Mouse (Mus musculus) hindbrain, embryonic 13.5 days (tissue): ENCODE results near the gene Sdhb. TPM values are rescaled to one million over a fixed set of nuclear protein-coding genes. Genes with fewer than 3 reads are reported as not detected.
A peak's percentile ranks its signal among the peaks of the same experiment; 100 is the strongest.

Source experiments
- ATAC-seq: fragments of 200-750 bp; cut with Nextera tagmentation; 2 replicates; pipeline ENCODE4 v1.8.0; 2017; ENCODE audit warnings: moderate TSS enrichment; ENCODE audit not compliant: low FRiP score
- H3K27ac ChIP-seq: fragments of 300-500 bp; sonication (generic); 2 replicates; pipeline ENCODE4 v1.5.1; 2015; ENCODE audit warnings: inconsistent platforms, mild to moderate bottlenecking, moderate library complexity
- H3K27me3 ChIP-seq: fragments of 300-500 bp; sonication (generic); 2 replicates; pipeline ENCODE4 v1.6.1; 2015; ENCODE audit warnings: mild to moderate bottlenecking, inconsistent platforms
- H3K36me3 ChIP-seq: fragments of 300-500 bp; sonication (generic); 2 replicates; pipeline ENCODE4 v1.6.1; 2015; ENCODE audit warnings: mild to moderate bottlenecking, inconsistent platforms
- H3K4me1 ChIP-seq: fragments of 300-500 bp; sonication (generic); replicated peaks from 2 replicates; pipeline ENCODE4 v1.6.1; 2015; ENCODE audit warnings: inconsistent platforms
- H3K4me2 ChIP-seq: fragments of 300-500 bp; sonication (generic); 2 replicates; pipeline ENCODE4 v1.6.1; 2015; ENCODE audit warnings: inconsistent platforms, mild to moderate bottlenecking, moderate library complexity
- H3K4me3 ChIP-seq: fragments of 300-500 bp; sonication (generic); 2 replicates; pipeline ENCODE4 v1.5.1; 2015; ENCODE audit warnings: mild to moderate bottlenecking, inconsistent platforms
- H3K9ac ChIP-seq: fragments of 300-500 bp; sonication (generic); 2 replicates; pipeline ENCODE4 v1.6.1; 2015; ENCODE audit warnings: mild to moderate bottlenecking, inconsistent platforms
- H3K9me3 ChIP-seq: fragments of 300-500 bp; sonication (generic); 2 replicates; pipeline ENCODE4 v1.6.1; 2016; ENCODE audit warnings: inconsistent platforms
- WGBS: fragments of 180-500 bp; shearing (Covaris S2); methylation state at CpG from one replicate; pipeline ENCODE4 v1.1.7; 2015; 5-methylcytosine and 5-hydroxymethylcytosine counted together
- polyA plus RNA-seq: library from polyadenylated mRNA; unstranded; fragments of >200 nt; fragmentation: Nextera tagmentation; extraction: Ambion mirVana; gene quantifications from 2 replicates; pipeline ENCODE4 v1.2.1, GENCODE M21; 2015

The Sdhb gene
- polyA plus RNA-seq, 1 experiment from 2014 or later, result 442 TPM

DNA sequence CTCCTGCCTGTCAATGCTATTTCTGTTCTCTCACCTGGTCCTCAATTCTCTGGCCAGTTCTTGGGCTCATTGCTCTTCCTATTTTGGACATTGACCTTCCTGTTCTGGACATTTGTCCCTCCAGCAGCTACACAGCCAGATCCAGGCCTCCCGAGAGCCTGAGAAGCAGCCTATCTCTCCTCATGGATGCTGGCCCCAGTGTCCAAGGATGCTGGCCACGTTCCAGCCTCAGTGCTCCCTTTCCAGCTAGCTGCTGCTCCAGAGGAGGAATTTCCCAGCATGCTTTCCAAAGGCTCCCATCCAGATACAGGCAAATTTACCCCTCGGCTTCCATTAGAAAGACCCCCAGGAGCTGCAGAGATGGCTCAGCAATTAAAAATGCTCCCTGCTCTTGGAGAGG, 10.4 kb upstream of the Sdhb start:
- H3K27ac ChIP-seq, result no peak overlapping the region
- H3K4me1 ChIP-seq, result no peaks in the 10 kb centered on the region
- H3K9me3 ChIP-seq, result no peaks in the 10 kb centered on the region
- H3K4me2 ChIP-seq, result no peak overlapping the region
- WGBS, result 67% methylated on average over 3 of the region's 3 CpGs
- ATAC-seq, result no peak
- no peak overlapping the region for H3K9ac ChIP-seq
- H3K4me3 ChIP-seq, result no peak overlapping the region
- H3K27me3 ChIP-seq, result 0 out of 2 replicates have a peak, but pooled peaks cover 8% of the 10 kb centered on the region
- H3K36me3 ChIP-seq, result no peaks in the 10 kb centered on the region

DNA sequence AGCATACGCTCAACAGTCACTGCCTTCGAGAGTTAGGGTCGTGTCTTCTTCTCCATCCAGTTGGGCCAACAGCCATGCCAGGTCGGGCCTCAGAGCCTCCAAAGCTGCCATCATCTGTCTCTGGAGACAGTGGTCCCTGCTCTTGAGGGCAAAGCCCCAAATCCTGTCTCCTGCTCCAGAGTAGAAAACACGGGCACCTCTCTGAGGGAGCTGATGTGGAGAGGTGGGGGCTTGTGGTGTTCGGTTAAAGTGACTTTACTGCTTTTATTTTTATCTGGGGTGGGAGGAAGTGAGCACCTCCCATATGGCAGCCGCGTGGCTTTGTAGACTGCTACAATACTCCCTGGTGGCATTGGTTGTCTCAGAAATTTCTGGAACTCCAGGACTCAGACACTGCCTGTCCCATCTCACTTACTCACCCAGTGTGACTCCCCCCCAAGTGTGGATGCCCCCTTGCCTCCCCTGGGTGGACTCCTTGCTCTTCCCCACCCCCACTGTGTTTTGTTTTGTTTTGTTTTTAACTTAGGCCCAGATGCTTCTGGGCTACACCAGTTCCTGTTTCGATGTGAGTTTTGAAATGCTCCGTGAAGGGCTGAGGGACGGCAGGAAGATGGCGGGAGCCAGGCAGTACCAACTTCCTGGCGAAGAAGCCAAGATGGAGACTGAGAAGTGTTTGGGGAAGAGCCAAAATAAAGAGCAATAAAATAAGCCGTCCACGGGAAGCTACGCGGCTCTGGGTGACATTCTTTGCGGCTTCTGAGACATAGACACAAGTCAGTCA, 9.0 kb upstream of the Sdhb start:
- Histone ChIP-seq H3K9ac (no peak overlapping the region), H3K36me3 (no peaks in the 10 kb centered on the region), H3K9me3 (no peaks in the 10 kb centered on the region), H3K27ac (no peak overlapping the region), H3K4me2 (no peak overlapping the region), H3K4me1 (peaks cover 5% of the 10 kb centered on the region), H3K27me3 (peaks cover 7% of the 10 kb centered on the region; the same call in 1 of the 2 replicates), H3K4me3 (no peak overlapping the region)
- WGBS, result 87% methylated on average over 18 of the region's 18 CpGs
- no peak for ATAC-seq

DNA sequence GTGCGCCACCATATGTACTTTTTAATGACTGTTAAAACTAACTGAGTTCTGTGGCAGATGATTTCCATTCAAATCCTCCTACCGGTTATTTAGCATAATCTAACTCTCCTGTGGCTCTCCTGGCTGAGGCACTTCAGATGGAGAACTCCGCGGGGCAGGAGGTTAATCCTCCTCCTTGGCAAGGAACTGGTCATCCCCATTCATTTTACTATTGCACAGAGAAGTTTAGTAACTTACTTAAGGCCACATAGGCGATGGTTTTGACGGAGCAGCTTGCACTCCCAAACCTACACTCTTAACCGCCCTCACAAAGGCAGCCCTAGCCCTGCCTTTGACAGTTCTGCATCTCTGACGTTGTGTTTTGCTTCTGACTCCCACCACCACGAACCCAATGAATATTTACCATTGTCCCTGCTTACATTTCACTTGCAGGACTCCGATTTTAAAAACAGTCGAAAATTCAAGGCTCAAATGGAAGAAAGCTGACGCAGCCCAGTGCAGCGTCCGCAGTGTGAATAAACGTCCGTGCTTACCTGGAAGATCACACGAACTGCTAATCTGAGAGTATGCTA, 3.8 kb upstream of the Sdhb start:
- H3K9ac ChIP-seq, result peak overlapping the region; percentile 71
- peaks cover 25% of the 10 kb centered on the region for H3K4me1 ChIP-seq
- no peaks in the 10 kb centered on the region for H3K9me3 ChIP-seq
- no peak for ATAC-seq
- peak overlapping the region; percentile 42 for H3K4me3 ChIP-seq
- peak overlapping the region; percentile 63 for H3K27ac ChIP-seq
- H3K36me3 ChIP-seq, result no peaks in the 10 kb centered on the region
- peak overlapping the region; percentile 70 for H3K4me2 ChIP-seq
- peaks cover 7% of the 10 kb centered on the region; the same call in 1 of the 2 replicates for H3K27me3 ChIP-seq
- 6% methylated on average over 17 of the region's 17 CpGs for WGBS

DNA sequence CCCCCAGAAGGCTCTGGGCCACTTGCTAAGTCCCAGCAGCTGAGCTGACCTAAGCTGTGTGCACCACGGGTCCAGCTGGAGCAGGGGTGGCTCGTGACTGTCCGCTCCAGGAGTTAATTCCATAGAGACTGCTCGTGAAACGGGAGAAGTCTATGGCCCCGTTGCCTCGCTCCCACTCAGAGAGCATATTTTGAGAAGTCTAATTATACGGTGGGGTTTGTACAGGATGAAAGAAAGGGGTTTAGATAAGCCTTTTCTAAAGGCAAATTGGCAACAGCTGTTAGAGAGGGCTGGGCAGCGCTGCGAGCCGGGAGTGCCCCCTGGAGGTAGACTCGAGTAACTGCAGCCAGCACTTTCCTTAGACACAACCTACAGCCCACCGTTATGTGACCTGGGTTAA, 3.3 kb upstream of the Sdhb start:
- WGBS, result 2% methylated on average over 13 of the region's 13 CpGs
- Histone ChIP-seq H3K27ac (peak overlapping the region; percentile 63), H3K4me2 (peak overlapping the region; percentile 70), H3K9ac (peak overlapping the region; percentile 71), H3K36me3 (no peaks in the 10 kb centered on the region), H3K27me3 (peaks cover 7% of the 10 kb centered on the region; the same call in 1 of the 2 replicates), H3K9me3 (no peaks in the 10 kb centered on the region), H3K4me1 (peaks cover 30% of the 10 kb centered on the region), H3K4me3 (peak overlapping the region; percentile 42)
- ATAC-seq, result peak; percentile 34; the same call in 1 of the 2 replicates

DNA sequence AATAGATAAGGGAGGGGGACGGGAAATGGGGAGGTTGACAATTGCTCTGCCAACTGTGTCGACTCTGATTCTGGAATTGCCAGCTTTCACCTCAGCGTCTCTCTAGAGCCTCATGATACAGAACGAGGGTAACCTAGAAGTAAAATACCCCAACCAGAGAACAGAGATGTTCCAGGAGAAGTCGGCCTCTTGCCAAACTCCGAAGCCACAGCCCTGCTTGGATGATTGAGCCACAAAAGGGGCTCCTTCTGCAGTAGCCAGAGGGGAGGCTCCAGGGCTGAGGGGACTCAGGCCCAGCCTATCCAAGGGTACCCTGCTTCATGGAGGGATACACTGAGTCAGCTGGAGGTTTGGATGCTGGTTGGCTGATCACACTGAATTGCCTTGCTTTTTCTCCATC, 2.7 kb upstream of the Sdhb start:
- Histone ChIP-seq H3K4me2 (no peak overlapping the region), H3K36me3 (no peaks in the 10 kb centered on the region), H3K4me1 (peaks cover 36% of the 10 kb centered on the region), H3K9ac (no peak overlapping the region), H3K9me3 (no peaks in the 10 kb centered on the region), H3K4me3 (no peak overlapping the region), H3K27ac (no peak overlapping the region), H3K27me3 (peaks cover 7% of the 10 kb centered on the region; the same call in 1 of the 2 replicates)
- no peak for ATAC-seq
- 58% methylated on average over 6 of the region's 6 CpGs for WGBS

- Histone ChIP-seq H3K27ac (no peak overlapping the region), H3K4me1 (peaks cover 42% of the 10 kb centered on the region), H3K4me2 (no peak overlapping the region), H3K36me3 (no peaks in the 10 kb centered on the region), H3K27me3 (peaks cover 7% of the 10 kb centered on the region; the same call in 1 of the 2 replicates), H3K9ac (no peak overlapping the region), H3K4me3 (no peak overlapping the region), H3K9me3 (no peaks in the 10 kb centered on the region)
- ATAC-seq, result no peak
- WGBS, result 90% methylated on average over 7 of the region's 7 CpGs
Measured at GRCm38 (mm10) chr4:140959128-140959679, 1.8 kb upstream of the Sdhb start.

GRCm38 (mm10) chr4:140959715-140960479, 1.1 kb upstream of the Sdhb start:
- WGBS, result 80% methylated on average over 10 of the region's 10 CpGs
- Histone ChIP-seq H3K36me3 (no peaks in the 10 kb centered on the region), H3K4me1 (peaks cover 49% of the 10 kb centered on the region), H3K9me3 (no peaks in the 10 kb centered on the region), H3K27ac (no peak overlapping the region), H3K27me3 (peaks cover 7% of the 10 kb centered on the region; the same call in 1 of the 2 replicates), H3K9ac (0 out of 2 replicates have a peak overlapping the region, but pooled peaks have one; percentile 58), H3K4me2 (peak overlapping the region; percentile 97; the same call in 1 of the 2 replicates), H3K4me3 (no peak overlapping the region)
- ATAC-seq, result no peak

DNA sequence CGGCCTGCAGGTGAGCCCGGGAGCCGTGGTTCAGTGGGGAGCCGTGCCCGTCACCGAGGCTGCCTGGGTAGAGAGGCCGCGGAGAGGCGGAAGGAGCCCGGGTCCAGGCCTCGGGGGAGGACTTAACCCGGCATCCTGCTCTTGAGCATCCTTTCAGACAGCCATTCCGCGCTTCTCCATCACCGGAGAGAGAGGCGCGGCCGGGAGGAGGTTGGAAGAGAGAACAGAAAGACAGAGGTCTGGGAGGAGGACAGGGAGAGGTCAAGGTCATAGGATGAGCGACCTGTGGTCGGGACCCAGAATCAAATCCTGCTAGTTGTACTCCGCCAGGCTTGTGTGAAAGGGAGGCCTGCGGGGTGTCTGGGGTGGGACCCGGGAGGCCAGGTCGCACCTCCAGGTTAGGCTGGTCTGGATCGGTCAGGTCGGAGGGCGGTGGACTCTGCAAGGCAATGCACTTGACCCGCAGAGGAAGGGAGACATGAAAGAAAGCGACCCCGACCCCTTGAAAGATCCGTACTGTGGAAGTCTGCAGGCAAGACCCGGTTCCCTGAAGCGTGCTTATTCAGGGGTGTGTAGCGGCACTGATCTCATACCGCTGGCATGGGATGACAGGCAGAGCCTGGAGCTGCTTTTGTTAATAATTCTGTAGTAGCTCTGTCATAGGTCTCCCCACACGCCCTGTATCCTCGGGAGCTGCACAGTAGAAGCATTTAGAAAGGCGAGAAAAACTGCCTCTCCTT, 634 bp downstream of the Sdhb start:
- peaks cover 9% of the 10 kb centered on the region for H3K36me3 ChIP-seq
- H3K27me3 ChIP-seq, result no peaks in the 10 kb centered on the region; the same call in 1 of the 2 replicates
- peak overlapping the region; percentile 94 for H3K27ac ChIP-seq
- H3K4me1 ChIP-seq, result peaks cover 50% of the 10 kb centered on the region
- peak overlapping the region; percentile 89 for H3K4me3 ChIP-seq
- H3K9me3 ChIP-seq, result no peaks in the 10 kb centered on the region
- WGBS, result 2% methylated on average over 38 of the region's 38 CpGs
- peak overlapping the region; percentile 97 for H3K9ac ChIP-seq
- peak; percentile 19 for ATAC-seq
- peak overlapping the region; percentile 97 for H3K4me2 ChIP-seq

GRCm38 (mm10) chr4:140962207-140962909, 1.4 kb downstream of the Sdhb start:
- Histone ChIP-seq H3K9me3 (no peaks in the 10 kb centered on the region), H3K36me3 (peaks cover 16% of the 10 kb centered on the region), H3K9ac (peak overlapping the region; percentile 97), H3K27ac (0 out of 2 replicates have a peak overlapping the region, but pooled peaks have one; percentile 94), H3K4me2 (peak overlapping the region; percentile 97), H3K4me1 (peaks cover 43% of the 10 kb centered on the region), H3K4me3 (peak overlapping the region; percentile 89), H3K27me3 (no peaks in the 10 kb centered on the region)
- 82% methylated on average over 8 of the region's 8 CpGs for WGBS
- ATAC-seq, result no peak

DNA sequence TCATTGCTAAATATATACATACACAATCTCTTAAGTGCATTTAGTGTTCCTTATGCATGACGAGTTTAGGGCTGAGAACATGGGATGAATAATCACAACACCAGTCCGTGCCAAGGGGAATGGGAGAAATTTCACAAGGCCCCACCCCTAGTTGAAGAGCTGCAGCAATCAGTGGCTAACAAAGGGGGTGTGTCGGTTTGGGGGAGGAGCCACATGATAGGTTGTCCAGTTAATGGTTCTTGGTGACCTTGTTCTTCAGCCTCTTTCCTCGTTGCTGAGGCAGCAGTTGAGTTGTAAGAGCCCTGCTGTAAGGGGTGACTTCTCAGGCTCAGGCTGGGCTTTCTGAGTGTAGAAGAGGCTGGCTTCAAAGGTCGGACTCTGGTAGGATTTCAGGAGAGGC, 1.9 kb downstream of the Sdhb start:
- H3K27ac ChIP-seq, result no peak overlapping the region
- H3K27me3 ChIP-seq, result no peaks in the 10 kb centered on the region
- no peak overlapping the region for H3K4me3 ChIP-seq
- H3K9ac ChIP-seq, result 0 out of 2 replicates have a peak overlapping the region, but pooled peaks have one; percentile 97
- H3K4me2 ChIP-seq, result peak overlapping the region; percentile 97; the same call in 1 of the 2 replicates
- H3K9me3 ChIP-seq, result no peaks in the 10 kb centered on the region
- H3K36me3 ChIP-seq, result peaks cover 22% of the 10 kb centered on the region
- H3K4me1 ChIP-seq, result peaks cover 39% of the 10 kb centered on the region
- WGBS, result 44% methylated on average over 5 of the region's 5 CpGs
- ATAC-seq, result no peak
